Mouse (Mus musculus): ENCODE results near the gene Itih3. TPM values are rescaled to one million over a fixed set of nuclear protein-coding genes. Genes with fewer than 3 reads are reported as not detected.
A peak's percentile ranks its signal among the peaks of the same experiment; 100 is the strongest.

Gene Itih3
- polyA plus RNA-seq, 1 experiment from 2014 or later: not detected

- Histone ChIP-seq H3K9ac (replicated peaks) (no peak overlapping the region), H3K4me2 (no peak overlapping the region), H3K27ac (no peak overlapping the region), H3K36me3 (peaks cover 58% of the 10 kb centered on the region), H3K4me1 (replicated peaks) (peaks cover 14% of the 10 kb centered on the region), H3K27me3 (no peaks in the 10 kb centered on the region), H3K9me3 (no peaks in the 10 kb centered on the region), H3K4me3 (replicated peaks) (no peak overlapping the region)
- ATAC-seq (ENCODE audit: insufficient number of reproducible peaks, insufficient read depth, low FRiP score, low TSS enrichment, low read depth): no peak
- 84% methylated on average over 9 of the region's 9 CpGs for WGBS
Observed at GRCm38 (mm10) chr14:30875955-30876354, 47.6 kb downstream of the Itih3 start.

DNA sequence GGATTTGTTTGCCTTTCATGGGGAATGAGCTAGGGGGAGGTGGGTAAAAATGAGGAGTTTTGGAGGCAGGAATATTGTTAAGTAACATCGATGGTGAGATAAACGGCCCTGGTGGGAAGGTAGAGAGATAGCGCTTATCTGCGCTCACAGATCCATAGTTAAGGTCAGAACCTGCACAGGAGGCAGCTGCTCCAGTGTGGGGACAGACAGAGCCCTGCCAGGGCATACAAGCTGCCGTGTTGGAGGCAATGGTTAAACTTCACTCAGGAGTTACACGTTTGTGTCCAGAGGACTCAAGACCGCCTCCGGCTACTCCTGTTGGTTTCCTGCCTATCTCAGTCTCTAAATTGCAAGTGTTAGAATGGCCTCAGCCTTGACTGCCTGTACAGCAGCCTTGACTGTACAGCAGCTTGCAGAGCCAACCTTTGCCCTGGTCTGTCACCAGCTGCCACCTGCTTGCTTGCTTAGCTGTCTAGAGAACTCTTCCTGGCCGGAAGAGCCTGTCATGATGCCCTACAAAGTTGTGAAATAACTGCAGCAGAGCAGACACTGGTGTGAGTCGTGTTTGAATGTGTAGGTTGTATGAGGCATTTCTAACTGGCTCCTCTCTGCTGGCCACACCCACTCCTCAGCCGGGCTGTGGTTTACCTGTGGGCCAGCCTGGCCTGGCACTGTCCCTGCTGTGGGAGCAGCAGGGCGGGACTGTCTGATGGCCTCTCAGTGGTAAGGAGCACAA lies 48.3 kb downstream of the Itih3 start:
- H3K27ac ChIP-seq: no peak overlapping the region
- peaks cover 20% of the 10 kb centered on the region for H3K4me1 ChIP-seq (replicated peaks)
- ATAC-seq (ENCODE audit: insufficient number of reproducible peaks, insufficient read depth, low FRiP score, low TSS enrichment, low read depth): no peak
- H3K4me2 ChIP-seq: no peak overlapping the region
- no peak overlapping the region for H3K4me3 ChIP-seq (replicated peaks)
- no peak overlapping the region for H3K9ac ChIP-seq (replicated peaks)
- no peaks in the 10 kb centered on the region for H3K9me3 ChIP-seq
- no peaks in the 10 kb centered on the region for H3K27me3 ChIP-seq
- peaks cover 58% of the 10 kb centered on the region for H3K36me3 ChIP-seq
- WGBS: 89% methylated on average over 12 of the region's 12 CpGs

- Histone ChIP-seq H3K36me3 (peaks cover 58% of the 10 kb centered on the region), H3K4me3 (replicated peaks) (no peak overlapping the region), H3K4me2 (no peak overlapping the region), H3K4me1 (replicated peaks) (peaks cover 28% of the 10 kb centered on the region), H3K27me3 (no peaks in the 10 kb centered on the region), H3K9me3 (no peaks in the 10 kb centered on the region), H3K9ac (replicated peaks) (no peak overlapping the region), H3K27ac (no peak overlapping the region)
- WGBS: 79% methylated on average over 18 of the region's 18 CpGs
- no peak for ATAC-seq (ENCODE audit: insufficient number of reproducible peaks, insufficient read depth, low FRiP score, low TSS enrichment, low read depth)
Observed at GRCm38 (mm10) chr14:30874095-30874700, 49.4 kb downstream of the Itih3 start.

DNA sequence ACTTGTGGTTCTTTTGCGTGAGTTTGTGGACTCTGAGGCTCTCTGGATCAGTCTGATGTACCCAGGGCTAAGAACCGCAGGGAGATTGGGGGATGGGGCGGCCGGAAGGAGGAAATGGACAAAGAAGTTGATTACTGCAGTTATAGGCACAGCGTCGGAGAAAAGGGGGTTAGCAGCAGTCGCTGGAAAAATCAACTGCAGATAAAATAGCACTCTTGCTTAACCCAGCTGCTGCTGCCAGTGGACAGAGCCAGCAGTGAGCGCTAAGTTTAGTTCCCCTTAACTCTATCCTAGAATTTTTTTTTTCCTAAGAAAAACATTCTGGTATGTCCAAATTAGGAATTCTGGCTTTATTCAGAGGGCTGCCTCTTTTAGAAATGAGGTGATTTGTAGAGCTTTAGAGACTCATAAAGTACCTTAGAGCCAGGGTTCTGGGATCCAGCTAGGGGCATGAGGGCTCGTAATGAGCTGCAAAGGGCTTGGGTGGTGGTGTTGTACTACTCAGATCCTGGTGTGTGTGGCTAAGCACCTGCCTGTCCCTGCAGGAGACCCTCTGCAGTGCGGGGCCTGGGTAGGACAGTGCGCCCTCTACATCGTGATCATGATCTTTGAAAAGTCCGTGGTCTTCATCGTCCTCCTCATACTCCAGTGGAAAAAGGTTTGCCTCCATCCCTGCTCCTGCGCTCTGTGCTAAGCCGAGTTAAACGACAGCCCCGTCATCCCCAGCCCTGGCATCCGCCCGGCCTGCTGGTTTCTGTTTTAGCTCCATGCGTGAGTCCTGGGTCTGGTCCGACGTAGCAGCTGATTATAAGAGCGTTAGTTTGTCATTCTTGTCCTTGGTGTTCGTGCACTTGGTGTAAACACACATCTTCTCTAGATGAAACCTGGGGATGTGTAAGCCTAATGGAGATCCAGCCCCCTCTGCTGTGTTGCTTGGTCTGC lies 53.1 kb downstream of the Itih3 start:
- Histone ChIP-seq H3K9ac (replicated peaks) (peak overlapping the region; percentile 34), H3K27ac (peak overlapping the region; percentile 93), H3K27me3 (no peaks in the 10 kb centered on the region), H3K36me3 (peaks cover 69% of the 10 kb centered on the region), H3K4me2 (peak overlapping the region; percentile 17; the same call in 1 of the 2 replicates), H3K9me3 (no peaks in the 10 kb centered on the region), H3K4me3 (replicated peaks) (no peak overlapping the region), H3K4me1 (replicated peaks) (peaks cover 33% of the 10 kb centered on the region)
- peak; percentile 57; the same call in 1 of the 2 replicates for ATAC-seq (ENCODE audit: insufficient number of reproducible peaks, insufficient read depth, low FRiP score, low TSS enrichment, low read depth)
- 55% methylated on average over 25 of the region's 25 CpGs for WGBS

GRCm38 (mm10) chr14:30869391-30869801 lies 54.2 kb downstream of the Itih3 start:
- H3K27ac ChIP-seq: peak overlapping the region; percentile 93
- WGBS: 84% methylated on average over 8 of the region's 8 CpGs
- no peaks in the 10 kb centered on the region for H3K9me3 ChIP-seq
- H3K4me2 ChIP-seq: 0 out of 2 replicates have a peak overlapping the region, but pooled peaks have one; percentile 10
- no peak overlapping the region for H3K4me3 ChIP-seq (replicated peaks)
- H3K27me3 ChIP-seq: no peaks in the 10 kb centered on the region
- H3K4me1 ChIP-seq (replicated peaks): peaks cover 33% of the 10 kb centered on the region
- H3K36me3 ChIP-seq: peaks cover 72% of the 10 kb centered on the region
- H3K9ac ChIP-seq (replicated peaks): 0 out of 2 replicates have a peak overlapping the region, but pooled peaks have one; percentile 27
- no peak for ATAC-seq (ENCODE audit: insufficient number of reproducible peaks, insufficient read depth, low FRiP score, low TSS enrichment, low read depth)

DNA sequence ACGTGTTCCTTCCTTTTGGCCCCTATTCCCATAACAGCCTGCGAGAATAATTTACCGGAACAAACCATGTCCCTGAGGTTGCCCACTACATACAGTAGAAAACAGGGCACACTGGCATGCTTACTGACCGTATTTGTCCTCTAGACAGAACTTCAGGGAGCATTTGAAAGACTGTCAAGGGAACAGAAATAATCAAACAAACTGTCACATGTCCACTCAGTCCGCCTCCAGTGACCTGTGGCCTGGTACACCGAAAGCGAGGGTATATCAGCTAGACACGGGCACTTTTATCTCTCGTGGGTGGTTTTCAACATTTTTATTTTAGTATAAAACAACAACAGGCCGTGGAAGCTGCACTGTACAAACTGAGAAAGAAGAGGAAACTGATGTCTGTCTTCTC lies 54.7 kb downstream of the Itih3 start:
- Histone ChIP-seq H3K9ac (replicated peaks) (no peak overlapping the region), H3K27me3 (no peaks in the 10 kb centered on the region), H3K36me3 (peaks cover 66% of the 10 kb centered on the region), H3K27ac (peak overlapping the region; percentile 93; the same call in 1 of the 2 replicates), H3K4me1 (replicated peaks) (peaks cover 30% of the 10 kb centered on the region), H3K4me2 (no peak overlapping the region), H3K9me3 (no peaks in the 10 kb centered on the region), H3K4me3 (replicated peaks) (no peak overlapping the region)
- ATAC-seq (ENCODE audit: insufficient number of reproducible peaks, insufficient read depth, low FRiP score, low TSS enrichment, low read depth): no peak
- WGBS: 91% methylated on average over 10 of the region's 10 CpGs

GRCm38 (mm10) chr14:30867042-30867441 lies 56.5 kb downstream of the Itih3 start:
- H3K27me3 ChIP-seq: no peaks in the 10 kb centered on the region
- peaks cover 30% of the 10 kb centered on the region for H3K4me1 ChIP-seq (replicated peaks)
- H3K4me2 ChIP-seq: no peak overlapping the region
- 30% methylated on average over 5 of the region's 5 CpGs for WGBS
- no peaks in the 10 kb centered on the region for H3K9me3 ChIP-seq
- no peak for ATAC-seq (ENCODE audit: insufficient number of reproducible peaks, insufficient read depth, low FRiP score, low TSS enrichment, low read depth)
- H3K36me3 ChIP-seq: peaks cover 48% of the 10 kb centered on the region
- H3K9ac ChIP-seq (replicated peaks): no peak overlapping the region
- no peak overlapping the region for H3K4me3 ChIP-seq (replicated peaks)
- no peak overlapping the region for H3K27ac ChIP-seq

- Histone ChIP-seq H3K9me3 (0 out of 2 replicates have a peak, but pooled peaks cover 2% of the 10 kb centered on the region), H3K27ac (no peak overlapping the region), H3K9ac (replicated peaks) (no peak overlapping the region), H3K4me3 (replicated peaks) (no peak overlapping the region), H3K27me3 (no peaks in the 10 kb centered on the region), H3K4me1 (replicated peaks) (peaks cover 19% of the 10 kb centered on the region), H3K36me3 (peaks cover 40% of the 10 kb centered on the region), H3K4me2 (no peak overlapping the region)
- 62% methylated on average over 3 of the region's 3 CpGs for WGBS
- ATAC-seq (ENCODE audit: insufficient number of reproducible peaks, insufficient read depth, low FRiP score, low TSS enrichment, low read depth): no peak
Observed at GRCm38 (mm10) chr14:30865311-30865710, 58.2 kb downstream of the Itih3 start.

DNA sequence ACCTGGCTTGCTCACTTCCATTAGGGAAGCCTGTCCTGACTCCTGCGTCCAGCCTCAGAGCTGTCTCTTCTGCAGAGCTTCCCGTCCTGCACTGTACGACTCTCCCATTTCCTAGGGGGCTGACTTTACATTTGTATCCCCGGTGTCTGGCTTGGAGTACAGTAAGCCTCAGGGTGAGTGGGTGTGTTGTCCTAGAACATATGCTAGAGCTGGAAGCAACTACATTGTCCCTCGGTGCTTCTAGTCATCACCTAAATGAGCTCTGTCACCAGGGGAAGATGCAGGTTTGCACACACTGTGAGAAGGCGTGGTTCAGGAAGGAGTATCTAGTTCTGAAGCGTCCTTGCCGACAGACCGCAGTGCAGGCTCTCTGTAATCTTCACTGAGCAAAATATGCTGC lies 61.2 kb downstream of the Itih3 start:
- no peak for ATAC-seq (ENCODE audit: insufficient number of reproducible peaks, insufficient read depth, low FRiP score, low TSS enrichment, low read depth)
- Histone ChIP-seq H3K4me1 (replicated peaks) (0 out of 2 replicates have a peak, but pooled peaks cover 3% of the 10 kb centered on the region), H3K4me2 (no peak overlapping the region)

DNA sequence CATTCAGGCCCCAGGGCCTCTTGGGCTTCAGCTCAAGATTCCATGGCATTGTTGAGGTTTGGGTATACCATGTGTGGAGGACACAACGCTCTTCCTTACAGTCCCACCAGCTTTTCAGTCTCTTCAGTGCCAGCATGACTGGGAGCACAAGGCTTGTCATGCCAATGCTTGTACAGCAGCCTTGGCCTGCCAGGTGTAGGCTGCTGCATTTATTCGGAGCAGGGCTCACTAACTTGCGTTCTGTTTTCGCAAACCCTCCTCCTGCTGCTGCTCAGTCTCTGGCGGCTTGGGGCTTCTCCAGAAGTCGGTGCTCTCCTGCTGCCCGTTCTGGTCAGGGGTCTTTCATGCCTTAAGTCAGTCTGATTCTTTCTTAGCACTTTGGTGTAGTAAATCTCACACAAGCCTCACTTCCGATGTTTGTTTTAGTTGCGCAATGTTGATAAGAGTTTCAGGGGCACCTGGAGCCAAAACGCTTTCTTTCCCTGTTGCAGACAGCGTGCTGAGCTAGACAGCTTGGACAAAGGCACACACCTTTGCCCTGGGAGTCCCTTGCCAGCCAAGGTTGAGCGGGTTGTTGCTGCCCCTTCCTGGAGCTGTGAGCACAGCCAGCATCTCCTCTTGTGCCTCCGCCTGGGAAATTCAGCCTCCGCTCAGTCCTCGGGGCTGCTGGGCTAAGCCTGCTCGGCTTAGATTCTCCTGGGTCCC lies 62.0 kb downstream of the Itih3 start:
- Histone ChIP-seq H3K36me3 (peaks cover 21% of the 10 kb centered on the region), H3K9ac (replicated peaks) (no peak overlapping the region), H3K27me3 (no peaks in the 10 kb centered on the region), H3K4me1 (replicated peaks) (0 out of 2 replicates have a peak, but pooled peaks cover 3% of the 10 kb centered on the region), H3K9me3 (0 out of 2 replicates have a peak, but pooled peaks cover 6% of the 10 kb centered on the region), H3K4me2 (no peak overlapping the region), H3K4me3 (replicated peaks) (no peak overlapping the region), H3K27ac (no peak overlapping the region)
- WGBS: 77% methylated on average over 16 of the region's 16 CpGs
- no peak for ATAC-seq (ENCODE audit: insufficient number of reproducible peaks, insufficient read depth, low FRiP score, low TSS enrichment, low read depth)

More for the DNA sequence above, 61.2 kb downstream of the Itih3 start:
- H3K27me3 ChIP-seq: no peaks in the 10 kb centered on the region
- WGBS: 90% methylated on average over 9 of the region's 9 CpGs
- peaks cover 27% of the 10 kb centered on the region for H3K36me3 ChIP-seq
- H3K27ac ChIP-seq: no peak overlapping the region
- no peak overlapping the region for H3K9ac ChIP-seq (replicated peaks)
- 0 out of 2 replicates have a peak, but pooled peaks cover 6% of the 10 kb centered on the region for H3K9me3 ChIP-seq
- no peak overlapping the region for H3K4me3 ChIP-seq (replicated peaks)
